In genomic region chr4:134343071-134344031, GRCm38 (mm10) we compare ENCODE assay signal across 8 mouse cellular contexts. TPM values are rescaled to one million over a fixed set of nuclear protein-coding genes. Genes with fewer than 3 reads are reported as not detected.
DNase-seq lines count a peak whose midpoint lies in the region; ATAC-seq lines count a peak whose summit lies in the region.

Gene Slc30a2, plus strand, starts transcription at chr4:134343181.

- ATAC-seq in forebrain, embryonic 12.5 days (ENCODE audit: low FRiP score) = no peak
- peak; percentile 35; the same call in 1 of the 2 replicates for ATAC-seq in kidney, embryonic 16.5 days (ENCODE audit: low FRiP score, low TSS enrichment)
- no peak for ATAC-seq in midbrain, embryonic 15.5 days (replicated peaks)

- peak within 1 kb of the TSS; percentile 17; the same call in 1 of the 2 replicates for H3K9ac ChIP-seq in forebrain, embryonic 12.5 days
- H3K9ac ChIP-seq in kidney, embryonic 16.5 days (replicated peaks; ENCODE audit: low read length) = peak within 1 kb of the TSS; percentile 56
- no peak within 1 kb of the TSS for H3K9ac ChIP-seq in midbrain, embryonic 15.5 days

- peaks cover 10% of the 10 kb centered on the region for H3K4me1 ChIP-seq in forebrain, embryonic 12.5 days
- H3K4me1 ChIP-seq in kidney, embryonic 16.5 days (ENCODE audit: insufficient read depth, low read length) = peaks cover 13% of the 10 kb centered on the region
- peaks cover 8% of the 10 kb centered on the region for H3K4me1 ChIP-seq in midbrain, embryonic 15.5 days

- H3K4me2 ChIP-seq in forebrain, embryonic 12.5 days = peak within 1 kb of the TSS; percentile 44
- H3K4me2 ChIP-seq in kidney, embryonic 16.5 days (replicated peaks; ENCODE audit: low read depth, low read length) = peak within 1 kb of the TSS; percentile 53
- H3K4me2 ChIP-seq in midbrain, embryonic 15.5 days = peak within 1 kb of the TSS; percentile 41

- no peak within 1 kb of the TSS for H3K27ac ChIP-seq in forebrain, embryonic 12.5 days
- no peak within 1 kb of the TSS for H3K27ac ChIP-seq in kidney, embryonic 16.5 days (ENCODE audit: low read length)
- H3K27ac ChIP-seq in midbrain, embryonic 15.5 days = no peak within 1 kb of the TSS

- H3K27me3 ChIP-seq in forebrain, embryonic 12.5 days = peaks cover 59% of the 10 kb centered on the region
- peaks cover 36% of the 10 kb centered on the region for H3K27me3 ChIP-seq in kidney, embryonic 16.5 days (ENCODE audit: insufficient read depth, low read length)
- peaks cover 45% of the 10 kb centered on the region for H3K27me3 ChIP-seq in midbrain, embryonic 15.5 days (replicated peaks)

- peak within 1 kb of the TSS; percentile 27 for H3K4me3 ChIP-seq in forebrain, embryonic 12.5 days (replicated peaks)
- peak within 1 kb of the TSS; percentile 37 for H3K4me3 ChIP-seq in kidney, embryonic 16.5 days (ENCODE audit: low read length)
- peak within 1 kb of the TSS; percentile 22 for H3K4me3 ChIP-seq in midbrain, embryonic 15.5 days

- H3K36me3 ChIP-seq in forebrain, embryonic 12.5 days (replicated peaks) = no peaks in the 10 kb centered on the region
- H3K36me3 ChIP-seq in kidney, embryonic 16.5 days (ENCODE audit: insufficient read depth, low read length) = no peaks in the 10 kb centered on the region
- H3K36me3 ChIP-seq in midbrain, embryonic 15.5 days (replicated peaks) = no peaks in the 10 kb centered on the region

- peak; percentile 30 for DNase-seq in ovary, postnatal 36 days (ENCODE audit: low spot score)
- DNase-seq in ovary, postnatal 10 days (ENCODE audit: low spot score) = no peak
- DNase-seq in cerebellum, postnatal 4 days (ENCODE audit: low spot score in 2 of 2) = no peak
- no peak for DNase-seq in adipocyte (ENCODE audit: low spot score)
- no peak for DNase-seq in left cerebral cortex, adult 9 months (ENCODE audit: low spot score in 2 of 2)

- WGBS in forebrain, embryonic 12.5 days = 3% methylated on average over 58 of the region's 61 CpGs
- WGBS in kidney, embryonic 16.5 days = 1% methylated on average over 58 of the region's 61 CpGs
- WGBS in midbrain, embryonic 15.5 days = 2% methylated on average over 61 of the region's 61 CpGs

- H3K9me3 ChIP-seq in forebrain, embryonic 12.5 days = 0 out of 2 replicates have a peak, but pooled peaks cover 4% of the 10 kb centered on the region
- no peaks in the 10 kb centered on the region for H3K9me3 ChIP-seq in kidney, embryonic 16.5 days (ENCODE audit: low read length)
- no peaks in the 10 kb centered on the region for H3K9me3 ChIP-seq in midbrain, embryonic 15.5 days

RNA-seq across cellular contexts. Expression of gene Slc30a2, which starts in this region (rescaled TPM):
- not detected in 2 replicates for polyA plus RNA-seq in forebrain, embryonic 12.5 days (2016; fragmentation: Nextera tagmentation; extraction: Ambion mirVana)
- 0.92 and 1.4 TPM in 2 replicates for polyA plus RNA-seq in kidney, embryonic 16.5 days (2015; fragmentation: Nextera tagmentation; extraction: Ambion mirVana)
- polyA plus RNA-seq in midbrain, embryonic 15.5 days (2015; fragmentation: Nextera tagmentation; extraction: Ambion mirVana) = 0.22 and 0.23 TPM in 2 replicates
